Mouse (Mus musculus) spleen, adult 2 months (tissue): ENCODE data around the gene Vpreb3. TPM values are rescaled to one million over a fixed set of nuclear protein-coding genes. Genes with fewer than 3 reads are reported as not detected.

Experiments
- DNase-seq, 2 experiments: peaks; one replicate each; pipeline versions ENCODE4 v3.0.0 to v3.0.0-alpha.2; 2012 to 2021; ENCODE audit warnings: low spot score in 2 of 2, low read depth in 1 of 2
- H3K27ac ChIP-seq: fragments of 200-500 bp; 2 replicates; pipeline ENCODE4 v1.5.1; 2012; ENCODE audit warnings: low read length, inconsistent platforms; ENCODE audit not compliant: insufficient read depth
- H3K27me3 ChIP-seq: fragments of 200-500 bp; 2 replicates; pipeline ENCODE4 v1.6.1; 2012; ENCODE audit warnings: mild to moderate bottlenecking, moderate library complexity, low read length, inconsistent platforms; ENCODE audit not compliant: control insufficient read depth, insufficient read depth
- H3K36me3 ChIP-seq: fragments of 200-500 bp; 2 replicates; pipeline ENCODE4 v1.6.1; 2012; ENCODE audit warnings: mild to moderate bottlenecking, low read length, inconsistent platforms; ENCODE audit not compliant: control insufficient read depth, insufficient read depth
- H3K4me1 ChIP-seq: fragments of 200-500 bp; 2 replicates; pipeline ENCODE4 v1.6.1; 2011; ENCODE audit warnings: inconsistent platforms; ENCODE audit not compliant: control insufficient read depth, insufficient read depth, insufficient read length
- H3K4me3 ChIP-seq: fragments of 200-500 bp; 2 replicates; pipeline ENCODE4 v1.5.1; 2011; ENCODE audit warnings: mild to moderate bottlenecking, inconsistent platforms; ENCODE audit not compliant: insufficient read depth, insufficient read length; ENCODE audit errors: extremely low read depth
- CTCF ChIP-seq: fragments of 200-500 bp; IDR thresholded peaks from 2 replicates; pipeline ENCODE4 v1.5.1; 2011; ENCODE audit warnings: mild to moderate bottlenecking, inconsistent platforms; ENCODE audit not compliant: insufficient read depth, insufficient read length, insufficient replicate concordance; ENCODE audit errors: extremely low read depth
- POLR2A ChIP-seq: fragments of 200-500 bp; IDR thresholded peaks from 2 replicates; pipeline ENCODE4 v1.6.1; 2011; ENCODE audit warnings: low read depth, low read length, inconsistent platforms
- WGBS: fragments of 180-500 bp; shearing (Covaris S2); methylation state at CpG from one replicate; pipeline ENCODE4 v1.1.7; 2018; 5-methylcytosine and 5-hydroxymethylcytosine counted together
- polyA plus RNA-seq: library from polyadenylated mRNA; depleted of rRNA; stranded (reverse); fragments of >200 nt; gene quantifications from 2 replicates; pipeline ENCODE4 v1.2.3, GENCODE M21; 2012; rRNA removed

Gene Vpreb3
- polyA plus RNA-seq, 1 experiment = 178 TPM

GRCm38 (mm10) chr10:75995463-75995862 lies 52.6 kb downstream of the Vpreb3 start:
- H3K4me1 ChIP-seq = no peaks in the 10 kb centered on the region
- H3K4me3 ChIP-seq = no peak overlapping the region
- TF ChIP-seq POLR2A (no peak), CTCF (no peak)
- no peaks in the 10 kb centered on the region for H3K27me3 ChIP-seq
- H3K36me3 ChIP-seq = no peaks in the 10 kb centered on the region
- 91% methylated on average over 11 of the region's 11 CpGs for WGBS
- DNase-seq = no peak
- no peak overlapping the region for H3K27ac ChIP-seq

GRCm38 (mm10) chr10:75996315-75996714 lies 53.5 kb downstream of the Vpreb3 start:
- TF ChIP-seq POLR2A (no peak), CTCF (no peak)
- H3K27ac ChIP-seq = no peak overlapping the region
- H3K4me3 ChIP-seq = no peak overlapping the region
- no peaks in the 10 kb centered on the region for H3K27me3 ChIP-seq
- no peaks in the 10 kb centered on the region for H3K36me3 ChIP-seq
- no peak for DNase-seq
- WGBS = 58% methylated on average over 3 of the region's 3 CpGs
- no peaks in the 10 kb centered on the region for H3K4me1 ChIP-seq

Other genes with a start within 250 kb of the Vpreb3 start
- gene Cabin1, start 178.7 kb upstream of the Vpreb3 start, polyA plus RNA-seq = 59.3 and 65.7 TPM in 2 replicates
- 39.5 and 42.6 TPM in 2 replicates for gene Ddt, start 169.6 kb upstream of the Vpreb3 start, polyA plus RNA-seq
- not detected in 2 replicates for gene Gm20441, start 162.1 kb upstream of the Vpreb3 start, polyA plus RNA-seq
- 4.3 and 4.4 TPM in 2 replicates for gene Gstt3, start 161.6 kb upstream of the Vpreb3 start, polyA plus RNA-seq
- 25.3 and 28.5 TPM in 2 replicates for gene Gstt1, start 144.5 kb upstream of the Vpreb3 start, polyA plus RNA-seq
- gene Gstt4, start 120.5 kb upstream of the Vpreb3 start, polyA plus RNA-seq = not detected in 2 replicates
- 73.4 and 102 TPM in 2 replicates for gene Gstt2, start 105.6 kb upstream of the Vpreb3 start, polyA plus RNA-seq
- 677 and 1,174 TPM in 2 replicates for gene Mif, start 82.8 kb upstream of the Vpreb3 start, polyA plus RNA-seq
- gene Derl3, start 49.6 kb upstream of the Vpreb3 start, polyA plus RNA-seq = 67.3 and 137 TPM in 2 replicates
- 42.4 and 43.2 TPM in 2 replicates for gene Smarcb1, start 21.4 kb upstream of the Vpreb3 start, polyA plus RNA-seq
- 86.8 and 146 TPM in 2 replicates for gene Chchd10, start 9.9 kb upstream of the Vpreb3 start, polyA plus RNA-seq
- gene Mmp11, start 6.6 kb upstream of the Vpreb3 start, polyA plus RNA-seq = 7.9 and 11.7 TPM in 2 replicates
- gene Gm867, start 2.4 kb upstream of the Vpreb3 start, polyA plus RNA-seq = 3.9 and 4.5 TPM in 2 replicates
- gene Gm5134, start 11.5 kb downstream of the Vpreb3 start, polyA plus RNA-seq = 0.93 and 1.2 TPM in 2 replicates
- 5.7 TPM in 2 replicates for gene Zfp280b, start 89.6 kb downstream of the Vpreb3 start, polyA plus RNA-seq
- gene Slc5a4b, start 167.9 kb downstream of the Vpreb3 start, polyA plus RNA-seq = not detected in 2 replicates
- gene Slc5a4a, start 204.4 kb downstream of the Vpreb3 start, polyA plus RNA-seq = not detected in 2 replicates